Mouse (Mus musculus): ENCODE measurements around the gene Carmil1. TPM values are rescaled to one million over a fixed set of nuclear protein-coding genes. Genes with fewer than 3 reads are reported as not detected.
"Not testable (repeated sequence)": the region's sequence is repeated elsewhere in the genome, so short reads cannot be mapped to it uniquely, and the experiment has no call there.

Gene Carmil1
- polyA plus RNA-seq, 1 experiment = 9.8 TPM

GRCm38 (mm10) chr13:24105838-24106237 lies 174.8 kb downstream of the Carmil1 start:
- Histone ChIP-seq H3K4me1 (ENCODE audit: control insufficient read depth, insufficient read depth, insufficient read length, low read length) (no peaks in the 10 kb centered on the region), H3K27ac (ENCODE audit: insufficient read depth, low read depth, low read length) (no peak overlapping the region), H3K27me3 (ENCODE audit: control insufficient read depth, insufficient read depth, low read length) (no peaks in the 10 kb centered on the region), H3K36me3 (ENCODE audit: control insufficient read depth, insufficient read depth, low read length) (peaks cover 38% of the 10 kb centered on the region), H3K4me3 (ENCODE audit: low read depth, low read length) (no peak overlapping the region)
- TF ChIP-seq CTCF (IDR thresholded peaks at IDR 0.05; ENCODE audit: extremely low read depth, insufficient read length, insufficient replicate concordance, low read depth, low read length) = no peak
- no peak for TF ChIP-seq POLR2A (IDR thresholded peaks at IDR 0.05; ENCODE audit: low read depth, low read length)
- 80% methylated on average over 5 of the region's 5 CpGs for WGBS

DNA sequence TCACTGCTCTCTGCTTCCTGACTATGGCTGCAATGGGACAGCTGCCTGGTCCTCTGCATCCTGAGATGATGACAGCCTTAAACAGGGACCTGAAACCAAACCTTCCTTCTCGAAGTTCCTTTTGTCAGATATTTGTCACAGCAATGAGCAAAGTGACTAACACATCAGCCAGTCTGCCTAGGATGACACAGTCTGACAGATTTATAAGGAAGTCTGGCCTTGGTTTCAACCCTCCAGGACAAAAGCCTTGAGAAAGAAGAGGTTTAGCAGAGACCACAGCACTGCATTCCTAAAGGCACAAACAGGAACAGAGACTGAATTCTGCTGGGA lies 175.3 kb downstream of the Carmil1 start:
- Histone ChIP-seq H3K36me3 (ENCODE audit: control insufficient read depth, insufficient read depth, low read length) (peaks cover 42% of the 10 kb centered on the region), H3K4me1 (ENCODE audit: control insufficient read depth, insufficient read depth, insufficient read length, low read length) (no peaks in the 10 kb centered on the region), H3K27me3 (ENCODE audit: control insufficient read depth, insufficient read depth, low read length) (no peaks in the 10 kb centered on the region), H3K4me3 (ENCODE audit: low read depth, low read length) (no peak overlapping the region), H3K27ac (ENCODE audit: insufficient read depth, low read depth, low read length) (no peak overlapping the region)
- WGBS = 78% methylated on average over 1 of the region's 1 CpGs
- TF ChIP-seq POLR2A (IDR thresholded peaks at IDR 0.05; ENCODE audit: low read depth, low read length) = no peak
- no peak for TF ChIP-seq CTCF (IDR thresholded peaks at IDR 0.05; ENCODE audit: extremely low read depth, insufficient read length, insufficient replicate concordance, low read depth, low read length)

- not testable (repeated sequence) for H3K4me1 ChIP-seq (ENCODE audit: control insufficient read depth, insufficient read depth, insufficient read length, low read length); H3K27ac ChIP-seq (ENCODE audit: insufficient read depth, low read depth, low read length); H3K27me3 ChIP-seq (ENCODE audit: control insufficient read depth, insufficient read depth, low read length); H3K4me3 ChIP-seq (ENCODE audit: low read depth, low read length)
- H3K36me3 ChIP-seq (ENCODE audit: control insufficient read depth, insufficient read depth, low read length) = peaks cover 40% of the 10 kb centered on the region
- WGBS = 80% methylated on average over 9 of the region's 9 CpGs
Observed at GRCm38 (mm10) chr13:24104611-24105339, 175.8 kb downstream of the Carmil1 start.

DNA sequence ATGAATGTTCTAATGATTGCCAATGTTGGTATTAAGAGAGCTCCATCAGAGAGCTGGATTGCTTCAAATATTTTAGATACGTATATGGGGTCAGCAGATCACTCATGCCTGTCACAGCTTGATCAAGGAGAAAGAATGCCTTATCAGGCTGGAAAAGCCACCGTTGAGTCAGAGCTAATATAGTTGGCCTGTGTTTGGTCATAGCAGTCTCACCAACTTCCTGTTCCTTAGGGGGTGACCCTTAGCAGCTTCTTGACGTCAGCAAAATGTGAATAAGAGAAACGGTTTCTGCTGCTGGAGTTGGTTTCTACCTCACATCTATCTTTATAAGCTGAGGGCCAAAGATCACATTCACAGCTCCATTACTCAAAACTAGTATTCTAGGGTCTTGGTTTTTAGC lies 176.6 kb downstream of the Carmil1 start:
- Histone ChIP-seq H3K36me3 (ENCODE audit: control insufficient read depth, insufficient read depth, low read length) (peaks cover 41% of the 10 kb centered on the region), H3K27ac (ENCODE audit: insufficient read depth, low read depth, low read length) (no peak overlapping the region), H3K27me3 (ENCODE audit: control insufficient read depth, insufficient read depth, low read length) (no peaks in the 10 kb centered on the region), H3K4me1 (ENCODE audit: control insufficient read depth, insufficient read depth, insufficient read length, low read length) (no peaks in the 10 kb centered on the region), H3K4me3 (ENCODE audit: low read depth, low read length) (no peak overlapping the region)
- no peak for TF ChIP-seq CTCF (IDR thresholded peaks at IDR 0.05; ENCODE audit: extremely low read depth, insufficient read length, insufficient replicate concordance, low read depth, low read length)
- TF ChIP-seq POLR2A (IDR thresholded peaks at IDR 0.05; ENCODE audit: low read depth, low read length) = no peak
- 45% methylated on average over 4 of the region's 4 CpGs for WGBS

DNA sequence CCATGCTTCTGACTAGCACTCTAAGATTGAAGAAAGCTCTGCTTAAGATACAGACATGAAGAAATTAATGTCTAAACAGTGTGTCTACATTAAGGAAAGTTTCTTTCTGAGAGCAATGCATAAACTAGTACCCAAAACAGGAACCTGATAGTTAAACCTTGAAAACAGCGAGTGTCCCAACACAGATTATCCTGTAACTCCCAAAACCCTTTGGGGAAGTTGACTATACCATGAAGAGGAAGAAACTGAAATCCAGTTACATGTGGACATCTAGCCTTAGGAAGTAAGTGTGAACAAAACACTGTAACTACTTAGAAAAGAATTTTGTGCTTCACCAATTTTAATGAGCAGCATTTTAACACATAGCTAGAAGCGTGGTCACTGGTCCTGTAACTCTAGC lies 177.4 kb downstream of the Carmil1 start:
- WGBS = 85% methylated on average over 2 of the region's 2 CpGs
- H3K4me1 ChIP-seq (ENCODE audit: control insufficient read depth, insufficient read depth, insufficient read length, low read length) = no peaks in the 10 kb centered on the region
- peaks cover 37% of the 10 kb centered on the region for H3K36me3 ChIP-seq (ENCODE audit: control insufficient read depth, insufficient read depth, low read length)
- H3K27me3 ChIP-seq (ENCODE audit: control insufficient read depth, insufficient read depth, low read length) = no peaks in the 10 kb centered on the region
- H3K27ac ChIP-seq (ENCODE audit: insufficient read depth, low read depth, low read length) = no peak overlapping the region
- TF ChIP-seq CTCF (IDR thresholded peaks at IDR 0.05; ENCODE audit: extremely low read depth, insufficient read length, insufficient replicate concordance, low read depth, low read length) (no peak), POLR2A (IDR thresholded peaks at IDR 0.05; ENCODE audit: low read depth, low read length) (no peak)
- no peak overlapping the region for H3K4me3 ChIP-seq (ENCODE audit: low read depth, low read length)

DNA sequence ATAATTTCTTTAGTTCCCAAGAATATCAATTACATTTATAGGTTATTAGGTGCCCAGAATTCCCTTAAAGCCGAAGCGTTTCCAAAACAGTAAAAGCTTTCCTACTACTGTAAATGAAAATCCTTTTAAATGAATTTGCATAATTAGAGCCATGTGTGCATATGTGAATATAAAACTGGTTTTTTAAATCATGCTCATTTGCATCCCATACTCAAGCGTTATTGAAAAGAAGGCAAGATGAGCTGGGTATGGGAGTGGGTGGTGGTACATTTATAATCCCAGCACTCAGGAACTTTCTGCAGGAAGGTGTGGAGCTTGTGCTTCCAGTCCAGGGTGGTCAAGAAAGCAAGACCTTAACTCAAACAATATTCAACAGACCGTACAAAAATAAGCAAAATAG lies 178.3 kb downstream of the Carmil1 start:
- no peaks in the 10 kb centered on the region for H3K27me3 ChIP-seq (ENCODE audit: control insufficient read depth, insufficient read depth, low read length)
- no peak overlapping the region for H3K4me3 ChIP-seq (ENCODE audit: low read depth, low read length)
- H3K36me3 ChIP-seq (ENCODE audit: control insufficient read depth, insufficient read depth, low read length) = peaks cover 39% of the 10 kb centered on the region
- H3K27ac ChIP-seq (ENCODE audit: insufficient read depth, low read depth, low read length) = no peak overlapping the region
- 92% methylated on average over 4 of the region's 4 CpGs for WGBS
- TF ChIP-seq CTCF (IDR thresholded peaks at IDR 0.05; ENCODE audit: extremely low read depth, insufficient read length, insufficient replicate concordance, low read depth, low read length) (no peak), POLR2A (IDR thresholded peaks at IDR 0.05; ENCODE audit: low read depth, low read length) (no peak)
- no peaks in the 10 kb centered on the region for H3K4me1 ChIP-seq (ENCODE audit: control insufficient read depth, insufficient read depth, insufficient read length, low read length)

DNA sequence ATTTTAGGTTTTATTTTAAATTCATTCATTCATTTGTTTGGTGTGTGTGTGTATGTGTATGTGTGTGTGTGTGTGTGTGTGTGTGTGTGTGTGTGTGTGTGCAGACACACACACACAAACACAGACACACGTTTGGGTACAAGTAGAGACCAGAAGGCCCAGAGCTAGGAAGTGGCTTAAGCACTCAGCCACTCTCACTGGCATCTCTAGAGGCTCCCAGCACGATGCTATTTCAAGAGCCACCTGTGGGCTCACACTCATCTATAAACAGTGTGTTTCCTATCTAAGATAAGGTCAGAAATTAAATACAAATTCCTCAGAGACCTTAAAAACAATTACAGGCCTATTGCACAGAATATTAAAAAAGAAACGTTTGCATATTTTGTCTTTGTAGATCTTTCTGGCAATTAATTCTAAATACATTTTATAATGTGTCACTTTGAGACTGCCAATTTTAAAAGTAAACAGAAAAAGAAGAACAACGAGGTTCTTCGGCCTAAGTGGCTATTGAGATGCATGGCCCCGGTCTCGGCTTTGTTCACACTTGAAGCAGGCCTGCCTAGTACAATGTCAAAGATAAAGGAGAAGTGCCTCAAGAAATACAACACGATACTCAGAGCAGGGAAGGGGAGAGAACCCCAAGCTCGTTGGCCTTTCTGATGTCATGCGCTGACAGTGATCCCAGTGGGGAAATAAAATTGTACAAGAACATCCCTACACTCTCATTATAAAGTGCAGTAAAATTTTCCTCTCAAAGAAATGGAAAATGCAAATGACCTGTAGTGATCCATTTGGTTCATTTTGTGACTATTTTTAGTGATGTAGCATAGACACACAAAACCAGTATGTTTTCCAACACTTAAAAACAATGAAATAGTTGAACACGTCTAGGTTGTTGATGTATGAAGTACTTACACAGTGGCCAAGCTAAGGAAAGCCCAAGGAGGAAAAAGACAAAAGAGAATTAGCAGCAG lies 179.2 kb downstream of the Carmil1 start:
- Histone ChIP-seq H3K4me3 (ENCODE audit: low read depth, low read length) (no peak overlapping the region), H3K27me3 (ENCODE audit: control insufficient read depth, insufficient read depth, low read length) (no peaks in the 10 kb centered on the region), H3K36me3 (ENCODE audit: control insufficient read depth, insufficient read depth, low read length) (peaks cover 36% of the 10 kb centered on the region), H3K4me1 (ENCODE audit: control insufficient read depth, insufficient read depth, insufficient read length, low read length) (no peaks in the 10 kb centered on the region), H3K27ac (ENCODE audit: insufficient read depth, low read depth, low read length) (no peak overlapping the region)
- WGBS = 72% methylated on average over 11 of the region's 11 CpGs
- TF ChIP-seq POLR2A (IDR thresholded peaks at IDR 0.05; ENCODE audit: low read depth, low read length) (no peak), CTCF (IDR thresholded peaks at IDR 0.05; ENCODE audit: extremely low read depth, insufficient read length, insufficient replicate concordance, low read depth, low read length) (no peak)
